Mouse (Mus musculus) gastrocnemius, adult 2 months (tissue): ENCODE measurements around the gene Clic3. TPM values are rescaled to one million over a fixed set of nuclear protein-coding genes. Genes with fewer than 3 reads are reported as not detected.
"Not testable (repeated sequence)": the region's sequence is repeated elsewhere in the genome, so short reads cannot be mapped to it uniquely, and the experiment has no call there.

Experiments
- DNase-seq: peaks from one replicate; pipeline ENCODE4 v3.0.0; 2022
- H3K27ac ChIP-seq: fragments of 200-600 bp; 2 replicates; pipeline ENCODE4 v1.8.1; 2022; ENCODE audit warnings: mild to moderate bottlenecking
- H3K4me3 ChIP-seq: fragments of 200-600 bp; 2 replicates; pipeline ENCODE4 v1.8.1; 2022; ENCODE audit warnings: mild to moderate bottlenecking, moderate library complexity
- CTCF ChIP-seq: fragments of 200-600 bp; IDR thresholded peaks from 2 replicates; pipeline ENCODE4 v1.8.1; 2022; ENCODE audit warnings: antibody characterized with exemption, mild to moderate bottlenecking, moderate library complexity
- intact Hi-C: fragments of 180-260 bp; cut with DNase I; formaldehyde crosslinking; loops from one replicate; pipeline ENCODE4 v1.15.1; 2025
- long read RNA-seq, 2 experiments: library from polyadenylated mRNA; stranded (forward); transcript quantifications; one replicate each; pipeline ENCODE4 v2.0.0; 2021
- total RNA-seq, 2 experiments: library from RNA; stranded (reverse); gene quantifications; 2 replicates each; pipeline ENCODE4 v1.2.3; 2021

Gene Clic3
- total RNA-seq: 1 to 10 TPM in 1 of 2 experiments, under 1 TPM in 1; 0.31 to 1.1 TPM
- long read RNA-seq, experiment 1: 0 reads
- long read RNA-seq, experiment 2: 0 reads

DNA sequence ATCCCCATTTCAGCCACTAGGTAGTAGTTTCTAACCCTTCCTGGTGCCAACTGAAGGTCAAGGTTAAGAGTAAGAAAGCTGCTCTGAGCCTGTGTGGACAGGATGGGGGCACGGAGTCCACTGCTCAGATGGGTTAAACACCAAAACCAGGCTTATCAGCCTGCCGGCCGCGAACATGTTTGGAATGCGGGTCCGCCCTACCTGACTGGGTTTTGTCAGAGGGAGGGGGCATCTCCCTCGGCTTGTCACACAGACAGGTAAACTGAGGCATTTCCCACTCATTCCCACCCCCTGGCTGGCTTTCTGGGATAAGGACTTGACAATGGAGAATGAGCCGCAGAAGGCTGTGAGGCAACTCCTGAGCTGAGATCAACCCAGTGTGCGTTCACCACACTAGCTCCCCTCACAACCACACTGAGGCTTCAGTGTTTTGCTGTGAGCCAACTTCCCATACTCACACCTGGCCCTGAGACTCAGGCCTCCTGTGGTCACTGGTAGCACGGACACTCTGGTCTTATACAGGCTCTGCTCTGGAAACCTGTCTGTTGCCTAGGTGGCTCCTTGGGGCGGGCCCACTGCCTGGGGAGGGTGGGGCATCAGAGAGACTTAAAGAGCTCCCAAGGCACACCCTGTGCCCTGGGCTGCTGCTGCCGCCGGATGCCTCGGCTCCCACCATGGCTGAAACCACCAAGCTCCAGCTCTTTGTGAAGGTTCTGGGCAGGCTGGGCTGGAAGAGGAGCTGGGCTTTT lies at the start of gene Clic3:
Clic3 (plus strand) TSS at position 634 of the 749 bp plus-strand sequence.
- no peak for TF ChIP-seq CTCF
- H3K4me3 ChIP-seq: no peak within 1 kb of the TSS
- no peak for DNase-seq
- no peak within 1 kb of the TSS for H3K27ac ChIP-seq
- intact Hi-C loops: no loop called here

DNA sequence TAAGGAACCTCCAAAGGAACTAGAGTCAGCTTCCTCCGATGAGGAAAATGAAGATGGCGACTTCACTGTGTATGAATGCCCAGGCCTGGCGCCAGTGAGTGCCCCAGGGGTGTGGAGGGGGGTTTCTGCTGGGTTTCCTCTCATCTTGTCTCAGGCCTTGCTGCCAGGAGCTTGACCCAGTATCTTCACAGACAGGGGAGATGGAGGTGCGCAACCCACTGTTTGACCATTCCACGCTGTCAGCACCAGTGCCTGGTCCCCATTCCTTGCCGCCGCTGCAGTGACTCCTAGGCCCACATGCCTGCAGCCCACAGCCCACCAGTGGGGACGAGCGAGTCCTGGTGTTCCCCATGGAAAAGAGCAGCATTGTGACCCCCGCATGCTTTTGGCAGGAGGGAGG lies 47.7 kb upstream of the Clic3 start:
- intact Hi-C loops: no loop called here

DNA sequence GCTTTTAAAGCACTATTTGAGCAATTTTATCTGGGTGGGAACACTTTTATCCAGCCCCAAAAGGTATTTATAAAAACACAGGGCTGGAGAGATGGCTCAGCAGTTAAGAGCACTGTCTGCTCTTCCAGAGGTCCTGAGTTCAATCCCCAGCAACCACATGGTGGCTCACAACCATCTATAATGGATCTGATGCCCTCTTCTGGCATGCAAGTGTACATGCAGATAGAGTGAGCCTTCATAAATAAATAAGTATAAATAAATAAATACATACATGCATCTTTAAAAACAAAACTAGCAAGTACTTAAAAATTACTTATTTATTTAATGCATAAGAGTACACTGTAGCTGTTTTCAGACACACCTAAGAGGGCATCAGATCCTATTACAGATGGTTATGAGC lies 43.2 kb upstream of the Clic3 start:
- H3K27ac ChIP-seq, H3K4me3 ChIP-seq, DNase-seq, intact Hi-C loops: not testable (repeated sequence)
- TF ChIP-seq CTCF: peak; percentile 50

More for the DNA sequence above, 47.7 kb upstream of the Clic3 start:
- DNase-seq: no peak
- no peak overlapping the region for H3K4me3 ChIP-seq
- no peak overlapping the region for H3K27ac ChIP-seq
- TF ChIP-seq CTCF: no peak

DNA sequence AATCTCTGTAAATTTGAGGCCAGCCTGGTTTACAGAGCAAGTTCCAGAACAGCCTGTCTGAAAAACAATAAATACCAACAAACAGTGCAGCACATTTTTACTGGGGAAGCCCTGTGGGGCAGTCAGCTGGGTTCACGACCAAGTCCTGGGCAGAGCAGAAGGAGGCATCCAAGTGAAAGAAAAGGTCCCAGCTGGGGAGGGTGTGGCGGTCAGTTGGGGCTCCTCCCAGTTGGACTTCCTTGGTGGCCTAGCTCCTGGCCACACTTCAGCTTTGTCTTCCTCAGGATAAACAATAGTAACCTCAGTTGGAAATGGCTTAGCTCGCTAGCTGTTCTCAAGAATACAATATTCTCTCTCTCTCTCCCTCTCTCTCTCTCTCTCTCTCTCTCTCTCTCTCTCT lies 39.2 kb upstream of the Clic3 start:
- peak; percentile 54 for DNase-seq
- intact Hi-C loops: no loop called here
- H3K27ac ChIP-seq: 0 out of 2 replicates have a peak overlapping the region, but pooled peaks have one; percentile 24

DNA sequence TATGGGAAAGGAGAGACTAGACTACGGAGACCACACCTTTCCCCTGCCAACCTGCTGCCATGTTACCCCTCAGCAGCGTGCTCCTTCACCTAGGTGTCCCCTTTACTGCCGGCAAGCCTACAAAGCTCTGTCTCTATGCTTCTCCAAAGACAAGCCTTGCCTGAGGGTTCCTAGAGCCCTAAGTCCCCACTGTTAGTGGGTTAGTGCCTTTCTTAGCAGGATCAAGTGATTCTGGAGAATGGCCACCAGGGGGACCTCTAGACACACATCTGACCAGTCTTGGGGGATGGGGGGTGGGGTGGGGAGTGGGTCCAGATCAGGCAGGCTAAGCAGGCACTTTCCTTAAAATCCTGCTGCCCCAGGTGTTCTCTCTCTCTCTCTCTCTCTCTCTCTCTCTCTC lies 34.7 kb upstream of the Clic3 start:
- Histone ChIP-seq H3K4me3 (no peak overlapping the region), H3K27ac (no peak overlapping the region)
- intact Hi-C loops: loop anchor here (1.0 to 5.0 kb wide), 2 partner anchors 61 to 130 kb away; no protein-coding TSS in a partner anchor
- no peak for DNase-seq
- peak; percentile 63 for TF ChIP-seq CTCF

More for the DNA sequence above, 39.2 kb upstream of the Clic3 start:
- TF ChIP-seq CTCF: no peak
- H3K4me3 ChIP-seq: no peak overlapping the region

DNA sequence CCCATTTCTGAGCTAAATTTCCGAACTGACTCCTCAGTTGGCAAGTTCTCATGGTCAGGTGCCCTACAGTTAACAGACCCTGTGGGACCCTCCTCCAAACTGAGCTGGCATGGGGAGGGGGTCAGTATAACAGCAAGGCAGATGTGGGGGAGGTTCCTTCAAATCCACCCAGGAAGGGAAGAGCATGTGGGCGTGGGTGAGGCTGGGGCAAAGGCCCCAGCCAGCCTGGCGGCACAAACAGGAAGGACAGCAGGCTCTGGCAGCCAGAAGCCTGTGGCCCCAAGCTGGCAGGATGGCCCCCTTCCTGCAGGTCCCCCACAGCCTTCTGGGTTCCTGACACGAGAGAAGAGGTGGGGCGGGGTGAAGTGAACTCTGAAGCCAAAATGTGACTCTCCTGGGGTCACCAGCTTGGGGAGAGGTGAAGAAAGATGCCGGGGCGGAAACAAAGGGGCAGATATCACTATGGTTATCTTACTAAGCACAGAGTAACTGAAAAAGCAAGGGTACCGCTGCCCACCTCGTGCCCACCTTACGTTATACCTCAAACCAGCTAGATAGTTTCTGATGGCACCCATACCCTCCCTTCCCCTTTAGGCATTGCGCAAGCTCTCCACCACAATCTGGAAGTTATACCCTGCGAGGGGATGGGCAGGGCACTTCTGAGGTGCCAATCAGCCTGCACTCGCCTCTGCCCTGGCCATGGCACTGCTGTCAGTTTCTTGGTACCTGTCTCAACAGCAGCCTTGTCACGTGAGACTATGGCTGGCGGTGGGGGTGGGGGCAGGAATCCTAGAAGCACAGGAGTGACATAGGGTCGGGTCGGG lies 33.8 kb upstream of the Clic3 start, which contains the start of gene Fut7:
Fut7 (plus strand) TSS at position 681 of the 824 bp plus-strand sequence.
- H3K4me3 ChIP-seq: no peak within 1 kb of the TSS
- no peak for DNase-seq
- H3K27ac ChIP-seq: peak within 1 kb of the TSS; percentile 43; the same call in 1 of the 2 replicates
- no peak for TF ChIP-seq CTCF
- intact Hi-C loops: loop anchor here (1.0 to 5.0 kb wide), 2 partner anchors 61 to 130 kb away; no protein-coding TSS in a partner anchor

DNA sequence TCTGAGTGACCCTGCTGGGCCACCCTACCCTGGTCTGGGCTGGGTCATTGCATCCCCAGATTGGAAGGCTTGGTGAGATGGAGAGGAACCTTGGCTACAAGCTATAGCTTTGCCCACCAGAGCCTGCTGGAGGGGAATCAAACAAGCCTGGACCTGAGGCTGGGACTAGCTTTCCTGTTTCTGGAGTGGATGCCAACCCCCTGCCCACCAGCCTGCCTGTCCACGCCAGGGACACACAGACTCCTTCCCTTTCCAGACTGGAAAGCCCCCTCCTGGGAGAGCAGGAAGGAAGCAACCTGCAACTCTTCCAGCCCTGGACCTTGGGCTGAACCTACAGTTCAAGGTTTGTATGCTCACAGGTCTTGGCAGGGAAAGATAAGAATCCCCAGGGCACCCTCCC lies 33.0 kb upstream of the Clic3 start:
- intact Hi-C loops: loop anchor here (5.0 kb wide), 1 partner anchor 129 kb away; no protein-coding TSS in a partner anchor
- no peak for TF ChIP-seq CTCF

DNA sequence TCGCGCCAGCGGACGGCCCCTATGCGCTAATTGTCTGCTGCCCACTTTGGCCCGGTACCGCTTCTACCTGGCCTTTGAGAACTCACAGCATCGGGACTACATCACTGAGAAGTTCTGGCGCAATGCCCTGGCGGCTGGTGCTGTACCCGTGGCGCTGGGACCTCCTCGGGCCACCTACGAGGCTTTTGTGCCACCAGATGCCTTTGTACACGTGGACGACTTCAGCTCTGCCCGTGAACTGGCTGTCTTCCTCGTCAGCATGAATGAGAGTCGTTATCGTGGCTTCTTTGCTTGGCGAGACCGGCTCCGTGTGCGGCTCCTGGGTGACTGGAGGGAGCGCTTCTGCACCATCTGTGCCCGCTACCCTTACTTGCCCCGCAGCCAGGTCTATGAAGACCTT lies 31.2 kb upstream of the Clic3 start:
- TF ChIP-seq CTCF: no peak
- Histone ChIP-seq H3K4me3 (no peak overlapping the region), H3K27ac (no peak overlapping the region)
- no peak for DNase-seq
- intact Hi-C loops: no loop called here

More for the DNA sequence above, 33.0 kb upstream of the Clic3 start:
- Histone ChIP-seq H3K27ac (no peak overlapping the region), H3K4me3 (no peak overlapping the region)
- no peak for DNase-seq

DNA sequence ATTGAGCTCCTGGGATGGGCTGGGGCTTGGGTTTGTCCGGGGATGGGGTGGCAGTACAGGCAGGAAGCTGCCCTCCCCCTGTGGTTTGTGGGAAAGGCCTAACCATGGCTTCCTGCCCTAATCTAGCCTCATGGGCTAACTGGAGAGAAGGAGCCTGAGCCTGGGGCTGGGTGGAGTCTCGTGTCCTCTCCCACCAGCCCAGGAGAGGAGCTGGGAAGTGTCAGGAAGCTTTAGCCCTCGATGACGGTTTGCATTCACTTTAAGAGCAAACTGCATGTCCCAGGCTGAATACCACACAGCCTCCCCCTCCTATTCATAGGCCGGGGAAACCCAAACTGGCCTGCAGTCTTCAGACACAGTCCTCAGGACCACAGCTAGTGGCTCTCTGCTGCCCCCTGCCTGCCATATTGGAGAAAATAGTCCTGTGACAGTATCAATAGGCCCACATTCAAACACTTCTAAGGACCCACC lies 29.9 kb upstream of the Clic3 start:
- peak; percentile 77 for TF ChIP-seq CTCF
- peak overlapping the region; percentile 44; the same call in 1 of the 2 replicates for H3K27ac ChIP-seq
- intact Hi-C loops: loop anchor here (2.0 kb wide), 1 partner anchor 50 kb away; no protein-coding TSS in a partner anchor
- DNase-seq: peak; percentile 77
- no peak overlapping the region for H3K4me3 ChIP-seq

DNA sequence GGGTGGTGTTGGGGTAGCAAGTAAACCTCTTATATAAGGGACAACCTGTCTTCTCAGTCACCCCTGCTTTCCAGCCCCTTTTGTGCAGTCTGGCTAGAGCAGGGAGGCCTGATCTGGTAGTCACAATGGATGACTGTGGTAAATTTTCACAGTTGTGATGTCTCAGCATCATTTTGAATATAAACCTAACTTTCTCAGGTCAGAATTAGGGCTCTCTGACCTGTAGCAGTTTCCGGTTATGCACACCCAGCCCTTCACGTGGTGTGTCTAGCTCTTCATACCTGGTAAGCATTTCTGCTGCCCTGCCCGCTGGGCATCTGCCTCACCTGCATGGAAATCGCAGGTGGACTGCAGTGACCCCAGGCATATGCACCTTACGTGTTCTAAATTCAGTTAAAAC lies 29.4 kb upstream of the Clic3 start:
- no peak for TF ChIP-seq CTCF
- intact Hi-C loops: loop anchor here (2.0 kb wide), 1 partner anchor 50 kb away; no protein-coding TSS in a partner anchor
- peak; percentile 13 for DNase-seq
- Histone ChIP-seq H3K4me3 (no peak overlapping the region), H3K27ac (no peak overlapping the region)

DNA sequence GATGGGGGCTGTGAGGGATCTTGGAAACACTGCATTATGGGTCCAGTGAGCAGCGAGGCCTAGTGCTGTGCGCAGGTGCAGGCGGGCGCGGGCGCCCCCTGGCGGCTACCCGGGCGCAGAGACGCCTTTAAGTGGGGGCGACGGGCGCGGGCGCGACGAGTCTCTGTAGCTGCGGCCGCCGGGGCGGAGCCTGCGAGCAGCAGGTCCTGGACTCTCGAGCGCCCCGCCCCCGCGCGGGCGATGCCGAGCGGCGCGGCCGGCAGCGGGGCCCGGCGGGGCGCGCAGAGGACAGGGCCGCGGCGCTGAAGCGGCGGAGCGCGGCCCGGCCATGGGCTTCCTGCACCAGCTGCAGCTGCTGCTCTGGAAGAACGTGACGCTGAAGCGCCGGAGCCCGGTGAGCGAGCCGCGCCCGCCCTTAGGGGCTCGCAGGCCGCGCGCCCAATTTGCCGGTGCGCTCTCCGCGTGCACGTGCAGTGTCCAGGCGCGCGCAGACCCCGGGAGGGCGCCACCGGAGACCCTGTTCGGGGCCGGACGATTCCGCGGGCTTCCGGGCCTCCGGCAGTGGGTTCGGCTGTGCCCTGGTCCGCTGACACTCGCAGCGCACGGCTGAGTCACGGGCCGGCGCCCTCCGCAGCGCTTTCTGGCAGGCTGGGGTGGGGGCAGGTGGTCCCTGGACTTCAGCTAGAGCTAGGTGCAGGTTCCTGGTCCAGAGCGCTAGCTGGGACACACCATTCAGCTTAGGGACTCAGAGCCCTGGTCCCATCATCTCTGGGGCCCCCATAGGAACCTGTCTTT lies 28.0 kb upstream of the Clic3 start, which contains the start of gene Abca2:
Abca2 (plus strand) TSS at position 262 of the 795 bp plus-strand sequence.
- intact Hi-C loops: no loop called here
- peak; percentile 97 for DNase-seq
- peak within 1 kb of the TSS; percentile 87 for H3K27ac ChIP-seq

More for the DNA sequence above, 28.0 kb upstream of the Clic3 start, which contains the start of gene Abca2:
- peak within 1 kb of the TSS; percentile 95 for H3K4me3 ChIP-seq
- no peak; the same call in 1 of the 2 replicates for TF ChIP-seq CTCF
